Mouse (Mus musculus) forebrain, embryonic 15.5 days (tissue): ENCODE data around the gene Cpn1. TPM values are rescaled to one million over a fixed set of nuclear protein-coding genes. Genes with fewer than 3 reads are reported as not detected.

Experiments used
- ATAC-seq: fragments of 200-750 bp; cut with Nextera tagmentation; replicated peaks from 2 replicates; pipeline ENCODE4 v1.8.0; 2017; ENCODE audit warnings: mild to moderate bottlenecking, moderate TSS enrichment, moderate library complexity
- H3K27ac ChIP-seq: fragments of 300-500 bp; sonication (generic); replicated peaks from 2 replicates; pipeline ENCODE4 v1.5.1; 2015; ENCODE audit warnings: mild to moderate bottlenecking, inconsistent platforms
- H3K27me3 ChIP-seq: fragments of 300-500 bp; sonication (generic); 2 replicates; pipeline ENCODE4 v1.6.1; 2015; ENCODE audit warnings: inconsistent platforms
- H3K36me3 ChIP-seq: fragments of 300-500 bp; sonication (generic); 2 replicates; pipeline ENCODE4 v1.6.1; 2015; ENCODE audit warnings: mild to moderate bottlenecking, inconsistent platforms
- H3K4me1 ChIP-seq: fragments of 300-500 bp; sonication (generic); 2 replicates; pipeline ENCODE4 v1.6.1; 2015; ENCODE audit warnings: inconsistent platforms
- H3K4me2 ChIP-seq: fragments of 300-500 bp; sonication (generic); replicated peaks from 2 replicates; pipeline ENCODE4 v1.6.1; 2015; ENCODE audit warnings: mild to moderate bottlenecking, inconsistent platforms
- H3K4me3 ChIP-seq: fragments of 300-500 bp; sonication (generic); 2 replicates; pipeline ENCODE4 v1.5.1; 2015; ENCODE audit warnings: mild to moderate bottlenecking, inconsistent platforms
- H3K9ac ChIP-seq: fragments of 300-500 bp; sonication (generic); replicated peaks from 2 replicates; pipeline ENCODE4 v1.6.1; 2015; ENCODE audit warnings: mild to moderate bottlenecking, inconsistent platforms
- H3K9me3 ChIP-seq: fragments of 300-500 bp; sonication (generic); 2 replicates; pipeline ENCODE4 v1.6.1; 2016; ENCODE audit warnings: inconsistent platforms
- WGBS: fragments of 180-500 bp; shearing (Covaris S2); methylation state at CpG from one replicate; pipeline ENCODE4 v1.1.7; 2015; ENCODE audit warnings: mixed read lengths; 5-methylcytosine and 5-hydroxymethylcytosine counted together
- polyA plus RNA-seq: library from polyadenylated mRNA; unstranded; fragments of >200 nt; fragmentation: Nextera tagmentation; extraction: Ambion mirVana; gene quantifications from 2 replicates; pipeline ENCODE4 v1.2.1, GENCODE M21; 2015

Gene Cpn1
- polyA plus RNA-seq, 1 experiment from 2014 or later = 0.36 TPM

DNA sequence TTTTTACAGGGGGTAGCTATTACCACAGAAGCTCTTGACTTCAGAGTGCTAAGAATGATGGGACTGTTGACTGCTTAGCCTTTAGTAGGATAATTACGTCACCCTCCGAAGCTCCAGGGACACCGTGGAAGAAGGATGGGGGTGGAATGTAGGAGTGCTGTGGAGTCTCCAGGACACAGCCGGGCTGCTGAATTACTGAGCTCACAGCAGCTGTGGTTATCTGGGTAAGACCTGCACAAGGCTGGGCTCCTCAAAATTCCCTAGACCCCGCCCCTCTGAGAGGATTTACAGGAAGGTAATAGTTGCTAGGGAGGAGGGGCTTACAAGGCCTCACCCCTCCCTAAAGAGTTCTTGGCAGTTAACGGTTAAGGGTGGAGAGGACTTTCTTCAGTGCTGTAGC lies 9.7 kb downstream of the Cpn1 start:
- Histone ChIP-seq H3K4me3 (no peak overlapping the region), H3K36me3 (no peaks in the 10 kb centered on the region), H3K27ac (no peak overlapping the region), H3K4me2 (no peak overlapping the region), H3K9ac (no peak overlapping the region), H3K27me3 (no peaks in the 10 kb centered on the region), H3K4me1 (no peaks in the 10 kb centered on the region), H3K9me3 (no peaks in the 10 kb centered on the region)
- no peak for ATAC-seq
- WGBS = 84% methylated on average over 6 of the region's 6 CpGs

DNA sequence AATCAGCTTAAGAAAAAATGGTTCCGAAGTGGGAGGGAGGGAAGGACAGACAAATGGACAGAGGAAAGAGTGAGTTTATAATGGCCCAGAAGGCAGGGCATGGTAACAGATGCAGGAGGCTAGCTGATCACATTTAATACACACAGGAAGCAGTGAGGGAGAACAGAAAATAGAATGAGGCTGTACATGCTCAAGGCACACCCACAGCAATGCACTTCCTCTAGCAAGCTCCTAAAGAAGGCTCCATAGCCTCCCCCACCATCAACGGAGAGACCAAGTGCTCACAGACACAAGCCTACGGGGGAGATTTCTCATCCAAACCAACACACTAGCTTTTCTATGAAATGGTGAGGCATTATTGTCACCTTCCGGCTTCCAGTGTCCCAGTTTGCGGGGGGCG lies 12.1 kb downstream of the Cpn1 start:
- Histone ChIP-seq H3K36me3 (no peaks in the 10 kb centered on the region), H3K9ac (no peak overlapping the region)

DNA sequence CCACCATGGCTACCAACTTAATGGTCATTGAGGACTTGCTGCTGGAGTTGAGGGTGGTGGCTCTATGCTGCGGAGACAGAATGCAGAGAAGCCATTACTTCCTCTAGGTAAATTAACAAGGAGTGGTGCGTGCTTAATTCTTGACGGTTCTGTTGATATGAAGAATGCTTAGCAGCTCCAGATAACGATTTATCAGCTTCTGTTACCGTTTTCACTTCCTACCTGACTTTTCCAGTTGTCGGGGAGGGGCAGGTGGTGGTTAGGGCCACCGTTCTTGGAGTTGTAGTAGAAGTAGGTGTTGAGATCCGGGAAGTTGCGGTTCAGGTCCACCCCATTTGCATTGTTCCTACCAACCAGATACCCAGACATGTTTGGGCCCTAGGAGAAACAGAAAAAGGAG lies 12.6 kb downstream of the Cpn1 start:
- H3K4me1 ChIP-seq = no peaks in the 10 kb centered on the region
- WGBS = 88% methylated on average over 9 of the region's 9 CpGs
- no peaks in the 10 kb centered on the region for H3K27me3 ChIP-seq

More for the DNA sequence above, 12.1 kb downstream of the Cpn1 start:
- H3K27me3 ChIP-seq = no peaks in the 10 kb centered on the region
- no peak overlapping the region for H3K4me3 ChIP-seq
- H3K4me2 ChIP-seq = no peak overlapping the region
- no peak for ATAC-seq
- no peak overlapping the region for H3K27ac ChIP-seq
- H3K9me3 ChIP-seq = no peaks in the 10 kb centered on the region
- WGBS = 88% methylated on average over 6 of the region's 6 CpGs
- no peaks in the 10 kb centered on the region for H3K4me1 ChIP-seq

DNA sequence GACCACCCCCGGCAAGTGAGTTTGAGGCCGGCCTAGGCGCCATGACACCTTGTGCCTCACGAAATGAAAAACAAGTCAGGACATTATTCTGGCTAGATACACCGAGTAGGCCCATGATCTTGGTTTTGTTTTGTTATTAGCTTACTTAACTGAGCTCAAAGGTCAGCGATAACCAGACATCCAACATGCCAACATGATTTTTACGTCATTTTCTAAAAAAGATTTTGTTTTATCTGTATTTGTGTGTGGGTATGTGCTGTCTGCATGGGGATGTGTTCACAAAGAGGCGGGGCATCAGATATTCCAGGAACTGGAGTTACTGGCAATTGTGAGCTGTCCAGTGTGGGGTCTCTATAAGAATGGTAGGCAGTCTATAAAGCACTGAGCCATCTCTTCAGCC lies 14.2 kb downstream of the Cpn1 start:
- H3K9me3 ChIP-seq = no peaks in the 10 kb centered on the region
- no peak overlapping the region for H3K9ac ChIP-seq
- H3K4me2 ChIP-seq = no peak overlapping the region
- WGBS = 94% methylated on average over 8 of the region's 8 CpGs
- no peak overlapping the region for H3K4me3 ChIP-seq
- H3K36me3 ChIP-seq = no peaks in the 10 kb centered on the region
- no peaks in the 10 kb centered on the region for H3K4me1 ChIP-seq
- H3K27ac ChIP-seq = no peak overlapping the region
- H3K27me3 ChIP-seq = no peaks in the 10 kb centered on the region
- no peak for ATAC-seq

More for the DNA sequence above, 12.6 kb downstream of the Cpn1 start:
- Histone ChIP-seq H3K9me3 (no peaks in the 10 kb centered on the region), H3K27ac (no peak overlapping the region), H3K9ac (no peak overlapping the region), H3K4me3 (no peak overlapping the region), H3K4me2 (no peak overlapping the region), H3K36me3 (no peaks in the 10 kb centered on the region)
- ATAC-seq = no peak

DNA sequence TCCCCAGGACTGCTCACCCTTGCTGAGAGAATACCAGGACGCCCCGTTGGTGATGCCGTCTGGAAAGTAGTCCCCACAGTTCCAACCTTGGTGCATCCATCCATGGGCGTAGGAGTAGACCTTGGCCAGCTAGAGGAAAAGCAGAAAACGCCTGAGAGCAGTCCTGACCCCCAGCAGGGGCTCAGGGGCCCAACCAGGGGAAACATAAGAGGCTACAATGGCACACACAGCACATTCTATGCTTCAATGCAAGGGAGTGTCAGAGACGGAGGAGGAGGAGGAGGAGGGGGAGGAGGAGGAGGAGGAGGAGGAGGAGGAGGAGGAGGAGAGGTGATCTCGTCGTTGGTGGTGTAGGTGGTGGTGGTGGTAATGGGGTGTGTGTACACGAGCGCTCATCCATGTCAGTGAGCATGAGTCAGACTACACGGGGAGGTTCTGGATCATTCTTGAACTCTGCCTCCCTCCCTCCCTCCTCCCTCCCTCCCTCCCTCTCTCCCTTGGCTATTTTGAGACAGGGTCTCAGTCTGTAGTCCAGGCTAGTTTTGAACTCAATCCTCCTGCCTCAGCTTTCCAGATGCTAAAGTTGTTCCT lies 17.8 kb downstream of the Cpn1 start:
- Histone ChIP-seq H3K36me3 (no peaks in the 10 kb centered on the region), H3K4me3 (no peak overlapping the region), H3K9ac (no peak overlapping the region), H3K4me2 (no peak overlapping the region), H3K4me1 (no peaks in the 10 kb centered on the region), H3K9me3 (no peaks in the 10 kb centered on the region), H3K27me3 (no peaks in the 10 kb centered on the region), H3K27ac (no peak overlapping the region)
- no peak for ATAC-seq
- WGBS = 55% methylated on average over 8 of the region's 11 CpGs

DNA sequence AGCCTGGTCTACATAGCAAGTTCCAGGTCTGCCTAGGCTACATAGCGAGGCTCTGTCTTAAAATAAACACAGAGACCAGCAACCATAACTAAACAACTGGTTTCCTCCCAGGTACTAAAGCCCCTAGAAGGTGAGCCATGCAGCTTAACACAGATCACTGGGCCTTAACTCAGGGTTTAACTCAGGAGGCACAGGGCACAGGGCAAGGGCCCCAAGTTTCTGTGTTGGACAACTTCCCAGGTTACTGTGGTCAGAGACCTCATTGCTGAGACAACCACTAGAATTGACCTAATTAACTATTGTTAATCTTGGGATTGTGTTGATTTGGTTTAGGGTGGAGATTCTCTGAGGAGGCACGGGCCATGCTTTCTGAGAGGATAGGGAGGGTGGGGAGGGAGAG lies 19.9 kb downstream of the Cpn1 start:
- H3K9me3 ChIP-seq = no peaks in the 10 kb centered on the region
- WGBS = 68% methylated on average over 2 of the region's 2 CpGs
- no peak overlapping the region for H3K4me3 ChIP-seq
- no peaks in the 10 kb centered on the region for H3K27me3 ChIP-seq
- no peak for ATAC-seq
- H3K4me2 ChIP-seq = no peak overlapping the region
- no peak overlapping the region for H3K27ac ChIP-seq
- H3K9ac ChIP-seq = no peak overlapping the region
- H3K36me3 ChIP-seq = no peaks in the 10 kb centered on the region
- no peaks in the 10 kb centered on the region for H3K4me1 ChIP-seq

DNA sequence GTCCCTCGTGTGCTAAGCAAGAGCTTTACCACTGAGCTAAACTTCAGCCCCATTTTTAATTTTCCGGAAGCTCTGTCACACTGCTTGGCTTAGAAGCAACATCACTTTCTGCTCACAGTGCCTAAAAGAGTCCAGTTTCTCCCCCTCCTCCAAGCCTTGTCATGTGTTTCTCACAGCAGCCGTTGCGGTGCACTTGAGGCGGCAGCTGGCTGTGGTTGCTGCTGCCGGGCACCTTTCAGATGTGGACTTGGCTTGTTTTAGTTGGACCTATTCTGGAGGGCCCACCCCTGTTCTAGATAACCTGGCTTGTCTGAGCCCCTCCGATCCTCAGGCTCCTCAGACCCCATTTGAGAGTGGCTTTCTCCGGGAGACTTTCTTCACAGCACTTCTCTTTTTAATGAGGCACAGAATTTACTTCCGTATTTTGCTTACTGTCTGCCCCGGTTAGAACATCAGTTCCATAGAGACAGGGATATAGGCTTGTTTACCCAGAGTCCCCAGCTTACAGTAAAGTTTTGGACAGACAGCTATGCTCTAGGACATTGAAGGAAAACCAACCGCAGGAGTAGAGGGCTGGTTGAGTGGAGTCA lies 20.8 kb downstream of the Cpn1 start:
- H3K27ac ChIP-seq = no peak overlapping the region
- H3K4me2 ChIP-seq = no peak overlapping the region
- H3K36me3 ChIP-seq = no peaks in the 10 kb centered on the region
- no peak for ATAC-seq
- no peaks in the 10 kb centered on the region for H3K9me3 ChIP-seq
- H3K9ac ChIP-seq = no peak overlapping the region
- 90% methylated on average over 11 of the region's 11 CpGs for WGBS
- no peaks in the 10 kb centered on the region for H3K4me1 ChIP-seq
- no peaks in the 10 kb centered on the region for H3K27me3 ChIP-seq
- H3K4me3 ChIP-seq = no peak overlapping the region

DNA sequence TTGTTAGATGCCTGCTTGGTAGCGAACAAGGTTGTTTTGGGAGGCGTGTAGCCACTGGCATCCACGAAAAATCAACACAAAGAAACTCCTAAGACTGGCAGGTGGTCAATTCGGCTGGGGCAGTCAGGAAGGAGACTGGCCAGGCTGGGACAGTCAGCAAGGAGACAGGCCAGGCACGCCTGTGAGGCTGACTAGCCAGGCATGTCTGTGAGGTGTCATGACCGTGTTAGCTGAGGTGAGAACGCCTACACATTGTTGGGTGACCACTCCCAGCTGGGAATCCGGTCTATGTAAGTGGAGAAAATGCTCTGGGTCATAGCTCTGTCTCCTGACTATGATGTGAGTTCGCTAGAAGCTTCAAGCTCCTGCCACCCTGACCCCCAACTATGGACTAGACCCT lies 23.6 kb downstream of the Cpn1 start:
- H3K9ac ChIP-seq = no peak overlapping the region
- H3K36me3 ChIP-seq = no peaks in the 10 kb centered on the region
- no peak overlapping the region for H3K4me2 ChIP-seq
- no peaks in the 10 kb centered on the region for H3K4me1 ChIP-seq
- ATAC-seq = no peak
- no peak overlapping the region for H3K27ac ChIP-seq
- WGBS = 79% methylated on average over 9 of the region's 9 CpGs
- no peak overlapping the region for H3K4me3 ChIP-seq
- no peaks in the 10 kb centered on the region for H3K9me3 ChIP-seq
- H3K27me3 ChIP-seq = no peaks in the 10 kb centered on the region

DNA sequence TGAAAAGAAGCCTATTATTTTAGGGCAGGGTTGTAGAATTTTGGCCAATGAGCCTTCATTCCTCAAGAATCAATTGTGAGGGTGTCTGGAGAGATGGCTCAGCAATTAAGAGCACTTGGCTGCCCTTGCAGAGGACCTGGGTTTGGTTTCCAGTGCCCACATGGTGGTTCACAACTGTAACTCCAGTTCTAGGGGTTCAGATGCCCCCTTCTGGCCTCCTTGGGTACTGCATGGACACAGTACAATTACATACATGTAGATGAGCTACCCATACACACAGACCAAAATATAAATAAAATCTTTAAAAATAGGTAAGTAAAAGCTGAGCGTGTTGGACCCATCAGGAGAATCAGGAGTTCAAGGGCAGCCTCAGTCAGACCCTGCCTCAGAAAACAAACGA lies 25.2 kb downstream of the Cpn1 start:
- 79% methylated on average over 2 of the region's 2 CpGs for WGBS
- no peak overlapping the region for H3K4me2 ChIP-seq
- no peak overlapping the region for H3K9ac ChIP-seq
- no peak for ATAC-seq
- no peaks in the 10 kb centered on the region for H3K27me3 ChIP-seq
- no peak overlapping the region for H3K4me3 ChIP-seq
- no peak overlapping the region for H3K27ac ChIP-seq
- H3K4me1 ChIP-seq = no peaks in the 10 kb centered on the region
- H3K9me3 ChIP-seq = no peaks in the 10 kb centered on the region
- no peaks in the 10 kb centered on the region for H3K36me3 ChIP-seq

DNA sequence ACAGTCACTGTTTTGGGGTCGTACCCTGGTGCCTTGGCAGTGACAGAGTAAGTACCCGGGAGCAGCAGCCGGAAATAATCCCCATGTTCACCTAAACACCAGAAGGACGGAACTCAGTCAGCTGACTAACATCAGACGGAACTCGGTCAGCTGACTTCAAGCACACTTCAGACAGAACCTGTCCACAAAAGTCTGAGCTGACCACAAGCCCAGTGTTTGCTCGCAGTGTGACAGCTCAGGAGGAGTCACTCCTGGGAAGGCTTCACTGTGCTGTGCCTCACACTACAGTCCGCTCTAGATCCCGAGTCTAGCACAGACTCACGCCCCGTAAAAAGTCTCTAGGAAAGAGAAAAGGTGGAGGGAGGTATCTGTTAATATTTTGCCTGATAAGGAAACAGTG lies 26.3 kb downstream of the Cpn1 start:
- 89% methylated on average over 11 of the region's 11 CpGs for WGBS
- Histone ChIP-seq H3K9me3 (no peaks in the 10 kb centered on the region), H3K36me3 (no peaks in the 10 kb centered on the region), H3K27ac (no peak overlapping the region), H3K4me3 (no peak overlapping the region), H3K27me3 (no peaks in the 10 kb centered on the region), H3K4me2 (no peak overlapping the region), H3K4me1 (no peaks in the 10 kb centered on the region), H3K9ac (no peak overlapping the region)
- no peak for ATAC-seq

DNA sequence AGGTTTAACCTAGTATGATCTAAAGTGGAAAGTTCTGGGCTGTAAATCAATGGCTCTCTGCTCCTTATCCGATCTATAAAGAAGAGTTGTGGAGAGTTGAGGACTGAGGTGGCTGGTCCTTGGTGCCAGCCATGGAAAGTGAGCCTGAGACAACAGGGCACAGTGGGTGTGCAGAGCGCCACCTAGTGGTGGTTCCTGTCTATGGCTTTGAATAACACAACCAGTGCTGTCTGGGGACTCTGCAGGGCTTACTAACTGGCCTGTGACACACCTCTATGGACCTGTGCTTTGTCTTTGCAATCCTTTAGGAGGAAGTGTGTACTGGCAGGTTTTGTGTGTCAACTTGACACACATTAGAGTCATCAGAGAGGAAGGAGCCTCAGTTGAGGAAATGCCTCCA lies 27.2 kb downstream of the Cpn1 start:
- H3K27ac ChIP-seq = no peak overlapping the region
- H3K9me3 ChIP-seq = no peaks in the 10 kb centered on the region
- no peak for ATAC-seq
- 32% methylated on average over 2 of the region's 2 CpGs for WGBS
- no peaks in the 10 kb centered on the region for H3K27me3 ChIP-seq
- no peak overlapping the region for H3K4me3 ChIP-seq
- no peak overlapping the region for H3K4me2 ChIP-seq
- no peaks in the 10 kb centered on the region for H3K36me3 ChIP-seq
- no peak overlapping the region for H3K9ac ChIP-seq
- no peaks in the 10 kb centered on the region for H3K4me1 ChIP-seq

DNA sequence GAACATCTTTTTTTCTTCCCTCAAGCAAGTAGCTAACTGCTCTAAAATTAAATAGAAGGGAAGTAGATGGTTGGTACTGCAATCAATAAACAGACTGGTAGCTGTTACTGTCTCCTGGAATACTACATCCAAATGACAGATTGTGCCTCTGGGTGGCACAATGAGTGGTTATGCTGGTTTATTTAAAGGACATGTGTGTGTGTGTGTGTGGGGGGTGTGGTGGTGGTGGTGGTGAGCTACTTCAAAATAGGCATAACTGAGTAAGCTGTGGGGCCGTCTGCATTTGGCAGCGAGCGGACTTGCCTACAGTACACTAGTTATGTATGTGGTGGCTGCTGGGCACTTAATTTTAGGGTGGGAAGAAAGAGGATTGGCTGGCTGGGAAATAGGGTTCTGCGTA lies 28.5 kb downstream of the Cpn1 start:
- Histone ChIP-seq H3K36me3 (no peaks in the 10 kb centered on the region), H3K27me3 (no peaks in the 10 kb centered on the region), H3K9ac (no peak overlapping the region), H3K27ac (no peak overlapping the region), H3K4me1 (no peaks in the 10 kb centered on the region), H3K4me2 (no peak overlapping the region), H3K4me3 (no peak overlapping the region), H3K9me3 (no peaks in the 10 kb centered on the region)
- 88% methylated on average over 4 of the region's 4 CpGs for WGBS
- no peak for ATAC-seq

DNA sequence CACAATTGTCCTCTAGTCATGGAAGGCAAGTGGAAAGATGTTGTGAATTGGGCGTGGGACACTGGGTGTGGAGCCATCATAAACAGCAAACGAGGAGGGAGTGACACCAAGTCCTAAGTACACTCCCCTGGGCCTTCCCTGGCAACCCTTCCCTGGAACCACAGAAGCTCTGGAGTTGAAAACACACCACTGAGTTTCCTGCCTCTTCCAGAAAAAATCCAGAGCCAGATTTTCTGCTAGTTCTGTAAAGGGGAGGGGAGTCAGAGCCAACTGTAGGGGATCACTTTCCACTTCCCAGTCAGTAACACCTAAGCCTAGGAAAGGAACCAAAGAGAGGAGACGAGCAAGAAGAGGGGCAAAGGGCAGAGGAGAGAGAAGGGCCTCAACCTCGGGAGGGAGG lies 29.0 kb downstream of the Cpn1 start:
- no peaks in the 10 kb centered on the region for H3K27me3 ChIP-seq
- no peak for ATAC-seq
- H3K4me1 ChIP-seq = no peaks in the 10 kb centered on the region
- no peak overlapping the region for H3K4me2 ChIP-seq
- H3K27ac ChIP-seq = no peak overlapping the region
- no peak overlapping the region for H3K9ac ChIP-seq
- no peaks in the 10 kb centered on the region for H3K36me3 ChIP-seq
- H3K4me3 ChIP-seq = no peak overlapping the region
- 24% methylated on average over 4 of the region's 4 CpGs for WGBS
- H3K9me3 ChIP-seq = no peaks in the 10 kb centered on the region
